Mouse (Mus musculus): ENCODE results near the gene Olfr384. TPM values are rescaled to one million over a fixed set of nuclear protein-coding genes. Genes with fewer than 3 reads are reported as not detected.
"Not testable (repeated sequence)": the region's sequence is repeated elsewhere in the genome, so short reads cannot be mapped to it uniquely, and the experiment has no call there.

Olfr384 gene
- total RNA-seq (2014; rRNA removed; ENCODE audit: low replicate concordance) (not detected in 2 replicates), polyA plus RNA-seq (2015; fragmentation: Nextera tagmentation; extraction: Ambion mirVana) (not detected in 2 replicates)

- Histone ChIP-seq H3K9ac (replicated peaks; ENCODE audit: low read depth, low read length) (no peak within 1 kb of the TSS), H3K9me3 (replicated peaks; ENCODE audit: control insufficient read depth, low read length) (0 out of 2 replicates have a peak, but pooled peaks cover 4% of the 10 kb centered on the region), H3K27ac (ENCODE audit: low read depth) (no peak within 1 kb of the TSS), H3K4me3 (ENCODE audit: low read depth, low read length) (no peak within 1 kb of the TSS), H3K36me3 (replicated peaks; ENCODE audit: control insufficient read depth, insufficient read depth, low read length) (no peaks in the 10 kb centered on the region), H3K27me3 (ENCODE audit: control insufficient read depth, insufficient read depth, low read length) (no peaks in the 10 kb centered on the region), H3K4me1 (ENCODE audit: control insufficient read depth, insufficient read depth) (no peaks in the 10 kb centered on the region), H3K4me2 (ENCODE audit: low read depth, low read length) (no peak within 1 kb of the TSS)
- DNase-seq (ENCODE audit: low spot score): no peak
- TF ChIP-seq CTCF (IDR thresholded peaks at IDR 0.05; ENCODE audit: low read depth): no peak
- TF ChIP-seq EP300 (IDR thresholded peaks at IDR 0.05; ENCODE audit: low read depth): no peak
- no peak for ATAC-seq (ENCODE audit: insufficient read depth, low read depth)
These were observed at the start of gene Olfr384 for GRCm38 (mm10) chr11:73598294-73598693. Gene Olfr384, plus strand, starts transcription at chr11:73598594.

- no peak for ATAC-seq (ENCODE audit: insufficient read depth, low read depth)
- H3K4me2 ChIP-seq (ENCODE audit: low read depth, low read length): no peak overlapping the region
- no peaks in the 10 kb centered on the region for H3K27me3 ChIP-seq (ENCODE audit: control insufficient read depth, insufficient read depth, low read length)
- H3K27ac ChIP-seq (ENCODE audit: low read depth): no peak overlapping the region
- no peaks in the 10 kb centered on the region for H3K36me3 ChIP-seq (replicated peaks; ENCODE audit: control insufficient read depth, insufficient read depth, low read length)
- DNase-seq (ENCODE audit: low spot score): no peak
- H3K9me3 ChIP-seq (replicated peaks; ENCODE audit: control insufficient read depth, low read length): 0 out of 2 replicates have a peak, but pooled peaks cover 4% of the 10 kb centered on the region
- H3K4me3 ChIP-seq (ENCODE audit: low read depth, low read length): no peak overlapping the region
- TF ChIP-seq EP300 (IDR thresholded peaks at IDR 0.05; ENCODE audit: low read depth): no peak
- no peak for TF ChIP-seq CTCF (IDR thresholded peaks at IDR 0.05; ENCODE audit: low read depth)
- no peak overlapping the region for H3K9ac ChIP-seq (replicated peaks; ENCODE audit: low read depth, low read length)
- H3K4me1 ChIP-seq (ENCODE audit: control insufficient read depth, insufficient read depth): no peaks in the 10 kb centered on the region
These were observed 18.5 kb upstream of the Olfr384 start for GRCm38 (mm10) chr11:73579871-73580270.

GRCm38 (mm10) chr11:73583188-73583587, 15.2 kb upstream of the Olfr384 start:
- H3K9ac ChIP-seq (replicated peaks; ENCODE audit: low read depth, low read length); H3K9me3 ChIP-seq (replicated peaks; ENCODE audit: control insufficient read depth, low read length); H3K4me2 ChIP-seq (ENCODE audit: low read depth, low read length); H3K4me3 ChIP-seq (ENCODE audit: low read depth, low read length); H3K36me3 ChIP-seq (replicated peaks; ENCODE audit: control insufficient read depth, insufficient read depth, low read length); ATAC-seq (ENCODE audit: insufficient read depth, low read depth); H3K27me3 ChIP-seq (ENCODE audit: control insufficient read depth, insufficient read depth, low read length); DNase-seq (ENCODE audit: low spot score); H3K27ac ChIP-seq (ENCODE audit: low read depth); H3K4me1 ChIP-seq (ENCODE audit: control insufficient read depth, insufficient read depth): not testable (repeated sequence)
- 50% methylated on average over 1 of the region's 1 CpGs for WGBS

GRCm38 (mm10) chr11:73592908-73593307, 5.5 kb upstream of the Olfr384 start, which contains the start of gene Olfr385:
Gene Olfr385, minus strand, starts transcription at chr11:73593008.
- no peak for TF ChIP-seq CTCF (IDR thresholded peaks at IDR 0.05; ENCODE audit: low read depth)
- ATAC-seq (ENCODE audit: insufficient read depth, low read depth): no peak

More at GRCm38 (mm10) chr11:73592908-73593307, 5.5 kb upstream of the Olfr384 start, which contains the start of gene Olfr385:
- Histone ChIP-seq H3K4me1 (ENCODE audit: control insufficient read depth, insufficient read depth) (no peaks in the 10 kb centered on the region), H3K36me3 (replicated peaks; ENCODE audit: control insufficient read depth, insufficient read depth, low read length) (no peaks in the 10 kb centered on the region), H3K4me3 (ENCODE audit: low read depth, low read length) (no peak within 1 kb of the TSS), H3K9me3 (replicated peaks; ENCODE audit: control insufficient read depth, low read length) (no peaks in the 10 kb centered on the region), H3K9ac (replicated peaks; ENCODE audit: low read depth, low read length) (no peak within 1 kb of the TSS), H3K27ac (ENCODE audit: low read depth) (no peak within 1 kb of the TSS), H3K27me3 (ENCODE audit: control insufficient read depth, insufficient read depth, low read length) (no peaks in the 10 kb centered on the region), H3K4me2 (ENCODE audit: low read depth, low read length) (no peak within 1 kb of the TSS)
- no peak for DNase-seq (ENCODE audit: low spot score)

Other genes starting within 250 kb of the Olfr384 start
- gene Olfr20, start 247.8 kb upstream of the Olfr384 start, total RNA-seq (2014; rRNA removed; ENCODE audit: low replicate concordance): not detected in 2 replicates
- gene Olfr20, start 247.8 kb upstream of the Olfr384 start, polyA plus RNA-seq (2015; fragmentation: Nextera tagmentation; extraction: Ambion mirVana): not detected in 2 replicates
- not detected in 2 replicates for gene Olfr376, start 227.3 kb upstream of the Olfr384 start, total RNA-seq (2014; rRNA removed; ENCODE audit: low replicate concordance)
- gene Olfr376, start 227.3 kb upstream of the Olfr384 start, polyA plus RNA-seq (2015; fragmentation: Nextera tagmentation; extraction: Ambion mirVana): not detected in 2 replicates
- gene Olfr1, start 199.0 kb upstream of the Olfr384 start, total RNA-seq (2014; rRNA removed; ENCODE audit: low replicate concordance): not detected in 2 replicates
- not detected in 2 replicates for gene Olfr1, start 199.0 kb upstream of the Olfr384 start, polyA plus RNA-seq (2015; fragmentation: Nextera tagmentation; extraction: Ambion mirVana)
- not detected in 2 replicates for gene Olfr378, start 170.1 kb upstream of the Olfr384 start, total RNA-seq (2014; rRNA removed; ENCODE audit: low replicate concordance)
- gene Olfr378, start 170.1 kb upstream of the Olfr384 start, polyA plus RNA-seq (2015; fragmentation: Nextera tagmentation; extraction: Ambion mirVana): not detected in 2 replicates
- gene Olfr380, start 141.1 kb upstream of the Olfr384 start, total RNA-seq (2014; rRNA removed; ENCODE audit: low replicate concordance): not detected in 2 replicates
- not detected in 2 replicates for gene Olfr380, start 141.1 kb upstream of the Olfr384 start, polyA plus RNA-seq (2015; fragmentation: Nextera tagmentation; extraction: Ambion mirVana)
- gene Olfr381, start 107.0 kb upstream of the Olfr384 start, total RNA-seq (2014; rRNA removed; ENCODE audit: low replicate concordance): not detected in 2 replicates
- not detected in 2 replicates for gene Olfr381, start 107.0 kb upstream of the Olfr384 start, polyA plus RNA-seq (2015; fragmentation: Nextera tagmentation; extraction: Ambion mirVana)
- not detected in 2 replicates for gene Olfr382, start 81.4 kb upstream of the Olfr384 start, total RNA-seq (2014; rRNA removed; ENCODE audit: low replicate concordance)
- not detected in 2 replicates for gene Olfr382, start 81.4 kb upstream of the Olfr384 start, polyA plus RNA-seq (2015; fragmentation: Nextera tagmentation; extraction: Ambion mirVana)
- gene Olfr385, start 5.6 kb upstream of the Olfr384 start, total RNA-seq (2014; rRNA removed; ENCODE audit: low replicate concordance): not detected in 2 replicates
- gene Olfr385, start 5.6 kb upstream of the Olfr384 start, polyA plus RNA-seq (2015; fragmentation: Nextera tagmentation; extraction: Ambion mirVana): not detected in 2 replicates
- not detected in 2 replicates for gene Zfp735, start 90.2 kb downstream of the Olfr384 start, total RNA-seq (2014; rRNA removed; ENCODE audit: low replicate concordance)
- gene Zfp735, start 90.2 kb downstream of the Olfr384 start, polyA plus RNA-seq (2015; fragmentation: Nextera tagmentation; extraction: Ambion mirVana): not detected in 2 replicates
- gene Olfr389, start 182.1 kb downstream of the Olfr384 start, total RNA-seq (2014; rRNA removed; ENCODE audit: low replicate concordance): not detected in 2 replicates
- not detected in 2 replicates for gene Olfr389, start 182.1 kb downstream of the Olfr384 start, polyA plus RNA-seq (2015; fragmentation: Nextera tagmentation; extraction: Ambion mirVana)
- not detected in 2 replicates for gene Olfr390, start 184.4 kb downstream of the Olfr384 start, total RNA-seq (2014; rRNA removed; ENCODE audit: low replicate concordance)
- not detected in 2 replicates for gene Olfr390, start 184.4 kb downstream of the Olfr384 start, polyA plus RNA-seq (2015; fragmentation: Nextera tagmentation; extraction: Ambion mirVana)
- gene Olfr391-ps, start 204.5 kb downstream of the Olfr384 start, total RNA-seq (2014; rRNA removed; ENCODE audit: low replicate concordance): not detected in 2 replicates
- gene Olfr391-ps, start 204.5 kb downstream of the Olfr384 start, polyA plus RNA-seq (2015; fragmentation: Nextera tagmentation; extraction: Ambion mirVana): not detected in 2 replicates
- gene Olfr392, start 218.5 kb downstream of the Olfr384 start, total RNA-seq (2014; rRNA removed; ENCODE audit: low replicate concordance): not detected in 2 replicates
- gene Olfr392, start 218.5 kb downstream of the Olfr384 start, polyA plus RNA-seq (2015; fragmentation: Nextera tagmentation; extraction: Ambion mirVana): not detected in 2 replicates